Mouse (Mus musculus) ES-E14 (cell line): ENCODE data around the gene Mgme1.

Experiments
- CHD2 ChIP-seq: IDR thresholded peaks from 2 replicates; pipeline ENCODE4 v1.6.1; 2014; ENCODE audit warnings: mild to moderate bottlenecking, low read depth, low read length, inconsistent platforms
- HCFC1 ChIP-seq: IDR thresholded peaks from 2 replicates; pipeline ENCODE4 v1.6.1; 2012; ENCODE audit warnings: low read length, inconsistent platforms, borderline replicate concordance; ENCODE audit not compliant: insufficient read depth
- ZC3H11A ChIP-seq: IDR thresholded peaks from 2 replicates; pipeline ENCODE4 v1.6.1; 2012; ENCODE audit warnings: low read depth, mild to moderate bottlenecking, inconsistent platforms, low read length, borderline replicate concordance
- ZNF384 ChIP-seq: IDR thresholded peaks from 2 replicates; pipeline ENCODE4 v1.6.1; 2012; ENCODE audit warnings: low read depth, low read length, inconsistent platforms

GRCm38 (mm10) chr2:144269679-144270475 lies 586 bp upstream of the Mgme1 start:
- TF ChIP-seq CHD2 (no peak), ZNF384 (peak; percentile 31; the same call in 1 of the 2 replicates), HCFC1 (no peak), ZC3H11A (no peak)
